Mouse (Mus musculus): ENCODE measurements around the gene Pax4.

Gene Pax4

DNA sequence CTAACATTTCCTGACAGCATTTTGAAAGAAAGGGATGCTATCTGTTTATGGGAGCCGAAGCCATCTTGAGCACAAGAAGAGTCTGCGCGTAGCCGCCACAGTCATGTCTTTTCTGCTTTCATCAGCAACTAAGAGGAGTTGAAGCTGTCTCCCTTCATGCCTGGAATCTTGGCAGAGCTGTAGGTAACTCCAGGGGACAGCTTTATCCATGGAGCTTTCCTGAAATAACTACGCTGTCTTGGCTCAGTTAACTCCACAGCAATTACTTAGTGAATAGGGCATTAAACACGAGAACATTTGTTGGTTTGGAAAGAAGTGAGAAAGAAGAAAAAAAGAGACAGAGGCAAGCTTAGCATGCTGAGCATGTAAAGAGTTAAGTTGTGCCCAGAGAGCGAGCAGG is 1.2 kb downstream of the Pax4 start:
- DNase-seq (ENCODE audit: low spot score) = no peak

- no peak for DNase-seq (ENCODE audit: low spot score)
Measured at GRCm38 (mm10) chr6:28431538-28431855, 17.7 kb downstream of the Pax4 start.

DNA sequence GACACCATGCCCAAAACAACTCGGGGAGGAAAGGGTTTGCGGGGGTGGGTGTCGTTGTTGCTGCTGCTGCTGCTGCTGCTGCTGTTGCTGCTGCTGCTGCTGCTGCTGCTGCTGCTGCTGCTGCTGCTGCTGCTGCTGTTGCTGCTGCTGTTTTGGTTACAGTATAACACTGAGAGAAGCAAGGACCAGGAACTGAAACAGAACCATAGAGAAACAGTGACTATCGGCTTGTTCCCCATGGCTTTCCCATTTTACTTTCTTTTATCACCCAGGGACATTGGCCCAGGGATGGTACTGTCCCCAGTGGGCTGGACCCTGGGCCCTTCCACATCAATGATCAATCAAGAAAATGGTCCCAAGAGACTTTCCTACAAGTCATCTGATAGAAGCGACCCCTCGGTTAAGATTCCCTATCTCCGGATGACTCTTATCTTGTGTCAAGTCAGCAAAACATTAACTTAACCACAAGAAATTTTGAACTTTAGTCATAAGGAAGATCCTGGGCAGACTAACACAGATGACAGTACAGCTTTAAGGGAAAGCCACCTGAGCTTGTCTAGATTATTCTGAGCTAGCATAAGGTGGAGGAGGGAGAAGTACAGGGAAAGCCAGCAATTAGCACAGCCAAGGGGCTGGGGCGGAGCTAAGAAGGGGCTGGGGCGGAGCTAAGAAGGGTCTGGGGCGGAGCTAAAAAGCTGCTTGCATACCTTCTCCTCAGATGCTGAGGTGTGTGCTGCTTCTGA is 18.2 kb downstream of the Pax4 start:
- DNase-seq (ENCODE audit: low spot score) = no peak

GRCm38 (mm10) chr6:28429870-28430269 is 19.3 kb downstream of the Pax4 start:
- DNase-seq (ENCODE audit: low spot score) = no peak

DNA sequence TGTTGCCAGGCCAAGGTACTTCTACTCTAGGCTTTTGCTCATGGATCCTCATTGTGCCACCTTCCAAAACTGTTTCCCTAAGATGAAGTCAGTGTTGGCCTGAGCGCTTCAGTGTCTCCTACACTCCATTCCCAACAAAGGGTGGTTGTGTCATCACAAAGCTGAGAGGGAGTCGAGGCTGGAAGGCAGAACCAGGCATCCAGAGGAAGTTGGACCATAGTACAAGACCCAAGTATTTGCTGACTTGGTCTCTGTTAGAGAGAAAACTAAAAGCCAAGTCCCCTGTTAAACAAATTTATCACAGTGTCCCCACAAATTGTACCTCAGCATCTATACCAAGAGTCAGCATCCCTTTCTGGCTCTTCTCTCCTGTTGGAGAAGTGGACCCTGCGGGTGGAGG is 20.9 kb downstream of the Pax4 start, which contains the start of gene Gcc1:
Gcc1 (minus strand) TSS at position 101 of the 400 bp plus-strand sequence.
- DNase-seq (ENCODE audit: low spot score) = no peak

- DNase-seq (ENCODE audit: low spot score) = no peak
Measured at GRCm38 (mm10) chr6:28427096-28427839, 21.9 kb downstream of the Pax4 start, which contains the start of gene Fscn3. Gene Fscn3, plus strand, starts transcription at chr6:28427789.

GRCm38 (mm10) chr6:28425019-28425418 is 24.1 kb downstream of the Pax4 start:
- no peak for DNase-seq (ENCODE audit: low spot score)

DNA sequence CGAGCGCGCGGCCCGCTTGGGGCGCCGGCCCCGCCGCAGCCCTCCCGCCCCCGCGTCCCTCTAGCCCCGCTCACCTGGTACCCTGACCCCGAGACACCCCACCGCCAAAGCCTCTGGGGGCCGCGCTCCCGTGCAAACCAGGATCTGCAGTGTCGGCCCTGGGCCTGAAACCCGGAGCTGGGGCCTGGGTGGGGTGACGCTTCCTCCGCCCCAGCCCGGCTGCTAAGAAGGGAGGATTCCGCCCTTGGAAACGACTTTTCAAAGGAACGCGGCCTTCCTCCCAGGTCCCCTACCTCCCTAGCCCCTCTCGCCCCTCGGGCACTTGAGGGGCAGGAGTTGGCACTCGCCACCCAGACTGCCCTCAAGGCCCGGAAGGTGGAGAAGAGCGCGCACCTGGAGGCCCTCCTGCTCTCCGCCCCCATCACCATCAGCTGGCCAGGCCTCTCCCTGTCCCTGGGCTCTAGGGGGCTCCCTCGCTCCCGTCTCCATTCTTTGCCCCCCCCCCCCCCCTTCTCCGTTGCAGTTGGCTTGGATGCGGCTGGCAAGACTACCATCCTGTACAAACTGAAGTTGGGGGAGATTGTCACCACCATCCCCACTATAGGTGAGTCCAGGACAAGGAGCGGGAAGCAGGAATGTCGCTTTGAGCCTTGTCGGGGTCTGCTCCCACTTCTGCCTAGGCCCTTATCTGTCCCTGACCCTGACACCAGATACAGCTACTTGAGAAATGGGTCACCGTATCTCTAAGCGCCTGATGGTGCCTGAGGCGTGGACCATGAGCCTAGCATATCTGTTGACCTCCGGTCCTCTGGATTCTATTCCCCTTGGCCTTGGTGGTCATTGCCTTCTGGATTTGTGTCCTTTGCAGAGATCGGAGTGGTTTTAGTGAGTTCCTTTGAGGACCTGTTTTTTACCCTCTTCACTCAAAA is 25.1 kb downstream of the Pax4 start:
- DNase-seq (ENCODE audit: low spot score) = peak; percentile 62

DNA sequence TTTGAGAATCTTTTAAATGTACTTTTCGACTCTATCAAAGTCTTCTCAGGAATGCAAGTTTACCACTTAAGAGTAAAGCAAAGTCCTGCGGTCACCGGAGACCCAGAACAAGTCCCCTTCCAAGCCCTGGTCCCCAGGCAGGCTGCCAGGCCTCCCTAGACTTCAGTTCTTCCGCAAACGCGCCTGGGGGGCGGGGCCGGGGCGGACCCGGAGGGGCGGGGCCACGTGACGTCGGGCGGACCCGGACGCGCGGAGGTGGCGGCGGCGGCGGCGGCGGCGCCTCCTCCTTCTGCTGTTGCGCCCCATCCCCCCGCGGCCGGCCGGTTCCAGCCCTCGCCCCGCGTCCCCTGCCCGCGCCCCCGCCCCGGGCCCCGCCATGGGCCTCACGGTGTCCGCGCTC is 25.8 kb downstream of the Pax4 start, which contains the start of gene Arf5:
Arf5 (plus strand) TSS at position 248 of the 400 bp plus-strand sequence.
- peak; percentile 85 for DNase-seq (ENCODE audit: low spot score)

- DNase-seq (ENCODE audit: low spot score) = no peak
Measured at GRCm38 (mm10) chr6:28422651-28423290, 26.4 kb downstream of the Pax4 start.

DNA sequence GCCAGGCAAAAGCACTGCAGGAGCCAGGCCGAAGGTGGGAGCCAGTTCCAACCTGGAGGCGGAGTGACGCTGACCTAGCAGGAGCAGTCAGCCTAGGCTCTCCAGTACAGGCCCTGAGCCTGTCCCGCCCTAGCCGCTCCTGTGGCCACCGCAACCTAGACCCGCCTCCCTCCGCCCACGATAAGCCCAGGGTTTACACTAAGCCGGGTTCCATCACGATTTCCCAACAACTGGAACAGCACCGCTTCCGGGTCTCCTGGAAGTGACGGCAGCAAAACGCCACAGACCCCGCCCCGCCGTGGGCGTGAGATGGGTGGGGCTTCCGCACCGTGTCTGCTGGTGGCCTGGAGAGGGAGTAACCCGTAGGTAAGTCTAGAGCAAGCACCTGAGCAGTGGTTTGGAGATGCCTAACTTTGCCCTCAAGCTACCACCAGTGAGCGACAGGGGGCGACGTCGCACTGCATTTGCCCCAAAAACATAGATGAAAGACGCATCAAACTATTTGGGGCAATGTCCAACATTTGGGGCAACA is 27.6 kb downstream of the Pax4 start:
- DNase-seq (ENCODE audit: low spot score) = peak; percentile 93

DNA sequence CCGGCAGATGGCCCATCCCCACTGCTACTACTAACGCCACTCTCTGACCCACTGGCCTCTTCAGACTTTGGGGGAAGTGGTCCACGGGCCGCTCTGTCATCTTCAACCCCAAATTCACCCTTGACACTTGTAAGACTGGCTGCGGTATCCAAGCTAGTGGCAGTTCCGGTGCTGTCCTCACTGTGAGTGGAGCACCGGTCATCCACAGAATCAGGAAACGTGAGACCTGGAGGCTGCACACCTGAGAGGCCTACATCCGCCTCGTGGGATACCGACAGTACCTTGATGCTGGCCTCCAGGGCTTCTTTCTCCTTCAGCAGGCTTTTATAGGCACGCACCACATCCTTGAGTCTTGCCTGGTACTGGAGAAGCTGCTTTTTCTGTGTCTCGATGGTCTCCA is 28.3 kb downstream of the Pax4 start:
- DNase-seq (ENCODE audit: low spot score) = no peak

- no peak for DNase-seq (ENCODE audit: low spot score)
Measured at GRCm38 (mm10) chr6:28420361-28420760, 28.8 kb downstream of the Pax4 start.

DNA sequence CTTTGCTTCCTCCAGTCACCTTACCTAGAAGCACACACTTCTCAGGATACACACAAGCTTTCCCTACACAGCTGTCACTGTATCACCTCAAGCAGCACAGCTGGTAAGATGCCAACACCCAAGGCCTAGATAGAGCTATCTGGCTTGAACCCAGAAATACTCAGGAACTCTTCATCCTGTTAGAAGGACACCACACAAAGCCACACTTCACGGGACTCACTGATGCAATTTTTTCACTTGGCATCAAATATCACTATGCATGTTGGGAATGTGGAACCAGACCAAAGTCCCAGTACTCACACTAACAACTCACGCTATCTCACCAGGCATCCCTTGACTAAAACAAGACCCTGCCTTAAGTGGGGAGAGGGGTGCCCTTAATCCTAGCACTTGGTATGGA is 29.5 kb downstream of the Pax4 start:
- no peak for DNase-seq (ENCODE audit: low spot score)

- DNase-seq (ENCODE audit: low spot score) = no peak
Measured at GRCm38 (mm10) chr6:28418449-28418848, 30.7 kb downstream of the Pax4 start.

DNA sequence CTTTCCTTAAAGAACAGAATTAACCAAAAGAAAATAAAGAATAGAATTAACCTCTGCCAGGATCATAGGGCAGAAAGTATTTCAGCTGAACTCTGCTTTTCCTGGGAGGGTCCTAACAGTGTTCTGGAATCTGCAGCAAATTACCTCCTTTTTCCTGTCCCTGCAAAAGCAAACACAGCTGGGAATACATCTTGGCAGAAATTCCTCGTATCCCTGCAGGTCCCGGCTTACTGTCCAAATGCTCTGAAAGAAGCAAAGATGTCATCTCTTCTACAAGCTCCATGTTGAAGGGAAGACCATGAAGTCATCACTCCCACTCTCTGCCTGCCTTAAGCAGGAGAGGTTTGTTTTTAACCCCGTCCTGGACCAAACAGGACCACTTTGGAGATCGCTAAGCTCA is 32.2 kb downstream of the Pax4 start:
- no peak for DNase-seq (ENCODE audit: low spot score)

DNA sequence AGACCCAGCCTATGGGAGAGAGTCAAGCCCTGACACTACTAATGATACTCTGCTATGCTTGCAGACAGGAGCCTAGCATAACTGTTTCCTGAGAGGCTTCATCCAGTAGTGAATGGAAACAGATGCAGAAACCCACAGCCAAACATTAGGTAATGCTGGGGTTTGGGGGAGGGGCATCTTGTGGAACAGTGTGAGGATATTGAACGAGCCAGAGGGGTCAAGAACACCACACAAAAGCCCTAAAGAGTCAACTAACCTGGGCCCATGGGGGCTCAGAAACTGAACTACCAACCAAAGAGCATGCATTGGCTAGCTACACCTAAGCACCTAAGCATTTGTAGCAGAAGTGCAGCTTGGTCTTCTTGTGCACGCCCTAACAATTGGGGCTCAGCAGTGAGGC is 37.9 kb downstream of the Pax4 start:
- no peak for DNase-seq (ENCODE audit: low spot score)

GRCm38 (mm10) chr6:28410053-28410452 is 39.1 kb downstream of the Pax4 start:
- DNase-seq (ENCODE audit: low spot score) = no peak

GRCm38 (mm10) chr6:28399791-28400190 is 49.4 kb downstream of the Pax4 start:
- DNase-seq (ENCODE audit: low spot score) = no peak

GRCm38 (mm10) chr6:28398726-28399125 is 50.4 kb downstream of the Pax4 start:
- no peak for DNase-seq (ENCODE audit: low spot score)

DNA sequence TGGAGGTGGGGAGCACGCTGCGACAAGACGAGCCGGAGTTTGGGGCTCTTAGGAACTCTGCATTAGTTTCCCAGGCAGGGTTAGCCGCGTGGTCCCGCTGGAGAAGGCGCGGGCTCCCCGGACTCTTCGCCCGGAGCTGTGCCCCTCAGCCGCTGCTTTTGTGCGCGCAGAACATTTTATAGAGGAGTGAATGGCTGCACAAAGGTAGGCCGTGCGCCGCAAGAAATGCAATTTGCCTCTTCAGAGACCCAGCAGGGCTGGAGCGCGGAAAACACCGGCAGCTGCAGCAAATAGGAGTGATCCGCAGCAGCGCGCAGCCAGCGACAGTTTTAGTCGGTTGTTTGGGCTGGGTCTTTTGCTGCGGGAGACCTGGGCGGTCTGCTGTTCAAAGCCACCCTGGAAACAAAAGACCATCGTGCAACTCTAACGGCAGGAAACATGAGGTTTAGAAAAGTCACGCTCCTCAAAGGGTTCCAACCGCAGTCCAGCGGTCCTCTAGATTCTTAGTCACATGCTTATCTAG is 51.4 kb downstream of the Pax4 start, which contains the start of gene Zfp800:
Zfp800 (minus strand) TSS at position 325 of the 523 bp plus-strand sequence.
- DNase-seq (ENCODE audit: low spot score) = peak; percentile 71
